Mouse (Mus musculus) left cerebral cortex, adult 11 months (tissue): ENCODE data around the gene Pdgfb.

Source experiments
- DNase-seq: peaks from one replicate; pipeline ENCODE4 v3.0.0; 2022; ENCODE audit warnings: low spot score

The Pdgfb gene

DNA sequence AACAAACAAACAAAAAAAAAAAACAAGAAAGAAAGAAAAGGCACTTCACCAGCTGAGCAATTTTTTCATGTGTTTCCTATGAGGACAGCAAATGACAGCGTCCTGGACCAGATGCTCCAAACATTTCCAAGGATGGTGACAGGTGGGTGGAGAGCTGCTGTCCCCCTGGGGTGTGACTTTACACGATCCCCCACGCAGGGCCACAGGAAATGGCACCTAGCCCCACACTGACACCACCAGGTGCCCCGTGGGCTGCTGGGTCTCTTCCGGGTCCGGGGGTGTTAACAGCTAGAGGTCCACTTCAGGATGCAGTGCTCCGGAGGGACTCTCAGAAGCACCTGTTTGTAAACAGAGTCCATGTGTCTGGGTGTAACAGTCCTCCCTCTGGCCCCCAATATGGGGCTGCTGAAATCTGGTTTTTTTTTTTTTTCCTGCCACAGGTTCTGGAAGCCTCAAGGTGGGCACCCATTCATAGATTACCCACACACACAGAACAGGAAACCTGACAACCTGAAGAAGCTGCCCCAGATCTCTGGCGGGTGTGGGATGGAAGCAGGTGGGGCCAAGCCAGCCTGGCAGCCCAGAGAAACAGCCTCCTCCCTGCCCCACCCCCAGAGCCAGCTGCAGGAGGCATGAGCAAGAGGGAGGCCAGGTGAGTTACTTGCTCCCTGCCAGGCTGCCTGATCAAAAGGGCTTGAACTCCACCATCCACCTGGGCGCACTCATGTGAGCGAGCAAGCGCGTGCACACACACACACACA lies 5.2 kb downstream of the Pdgfb start:
- no peak for DNase-seq

DNA sequence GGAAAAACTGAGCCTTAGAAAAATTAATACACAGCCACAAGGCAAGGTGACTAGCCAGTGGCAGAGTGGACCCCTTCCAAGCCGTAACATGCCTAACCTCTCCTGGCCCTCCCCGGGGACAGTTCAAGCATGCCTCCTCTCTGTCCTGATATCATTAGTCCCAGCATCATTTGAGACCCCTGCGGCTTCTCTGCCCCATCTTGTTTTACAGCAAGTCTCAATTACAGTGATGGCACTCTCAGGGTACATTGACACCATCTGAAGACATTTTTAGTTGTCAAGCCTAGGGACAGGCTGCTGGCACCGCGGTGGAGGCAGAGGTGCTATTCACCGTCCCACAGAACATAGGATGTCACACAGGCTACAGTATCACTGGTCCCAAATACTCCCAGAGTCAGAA lies 6.3 kb downstream of the Pdgfb start:
- DNase-seq = no peak

DNA sequence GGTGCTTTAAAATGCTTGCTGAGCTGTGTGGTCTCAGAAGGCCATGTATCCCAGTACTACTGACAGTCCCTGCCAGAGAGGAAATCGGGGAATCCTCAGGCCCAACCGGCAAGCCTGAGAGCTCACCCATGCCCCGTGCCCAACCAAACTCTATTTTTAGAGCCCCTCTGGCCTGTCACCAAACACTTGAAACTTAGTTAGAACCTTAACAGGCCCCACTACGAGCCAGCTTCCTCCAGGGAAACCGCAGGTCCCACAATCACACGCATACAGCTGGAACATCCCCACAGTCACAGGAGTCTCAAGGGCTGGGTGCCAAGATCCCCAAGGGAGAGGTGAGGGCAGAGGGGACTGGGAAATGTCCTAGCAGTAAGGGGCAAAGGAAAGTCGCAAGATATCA lies 8.6 kb downstream of the Pdgfb start:
- no peak for DNase-seq

DNA sequence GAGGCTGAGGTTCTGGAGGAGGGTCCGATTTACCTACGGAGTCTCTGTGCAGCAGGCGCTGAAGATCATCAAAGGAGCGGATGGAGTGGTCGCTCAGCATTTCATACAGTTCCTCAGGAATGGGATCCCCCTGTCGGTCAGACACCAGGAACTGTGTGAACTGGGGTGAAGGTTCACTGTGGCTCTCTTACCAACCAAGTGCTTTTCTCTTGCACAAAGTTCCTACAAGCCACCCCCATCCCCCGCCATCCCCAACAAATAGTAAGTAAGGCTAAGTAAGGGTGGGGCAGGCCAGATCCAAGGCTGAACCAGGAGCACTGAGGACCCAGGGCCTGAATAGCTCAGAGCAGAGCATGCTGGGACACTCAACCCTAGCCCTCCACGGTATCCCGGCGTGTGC lies 9.3 kb downstream of the Pdgfb start:
- no peak for DNase-seq

DNA sequence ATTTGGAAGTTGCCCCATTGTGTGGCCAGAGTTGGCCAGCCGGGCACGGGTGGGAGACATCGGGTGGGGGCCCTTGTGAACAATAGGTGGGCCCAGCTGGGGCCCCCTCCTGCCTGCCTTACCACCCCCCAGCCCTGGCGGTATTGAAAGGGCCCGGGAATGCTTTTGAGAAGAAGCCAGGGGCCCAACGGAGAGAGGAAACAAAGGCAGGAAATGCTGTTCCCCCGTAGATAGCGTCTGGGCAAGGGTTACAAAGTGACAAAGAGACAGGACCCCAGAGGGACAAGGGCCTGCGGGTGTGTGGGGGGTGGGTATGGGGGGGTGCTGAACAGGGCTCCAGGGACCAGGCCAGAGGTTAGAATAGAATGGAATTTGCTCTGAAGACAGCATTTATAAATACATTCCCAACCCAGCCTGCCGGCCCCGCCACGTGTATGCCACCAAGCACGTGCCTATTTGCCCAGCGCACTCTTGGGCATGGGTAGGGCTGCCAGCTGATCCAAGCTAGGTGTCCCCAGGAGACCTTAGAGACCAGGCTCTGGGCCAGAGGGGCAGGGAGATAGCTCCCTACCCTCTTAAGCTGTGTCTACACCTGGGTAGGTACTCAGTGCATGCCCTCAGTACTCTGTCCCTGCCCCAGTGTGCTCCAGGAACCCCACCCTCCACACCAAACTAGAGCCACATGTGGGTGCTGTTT lies 10.0 kb downstream of the Pdgfb start:
- DNase-seq = no peak

DNA sequence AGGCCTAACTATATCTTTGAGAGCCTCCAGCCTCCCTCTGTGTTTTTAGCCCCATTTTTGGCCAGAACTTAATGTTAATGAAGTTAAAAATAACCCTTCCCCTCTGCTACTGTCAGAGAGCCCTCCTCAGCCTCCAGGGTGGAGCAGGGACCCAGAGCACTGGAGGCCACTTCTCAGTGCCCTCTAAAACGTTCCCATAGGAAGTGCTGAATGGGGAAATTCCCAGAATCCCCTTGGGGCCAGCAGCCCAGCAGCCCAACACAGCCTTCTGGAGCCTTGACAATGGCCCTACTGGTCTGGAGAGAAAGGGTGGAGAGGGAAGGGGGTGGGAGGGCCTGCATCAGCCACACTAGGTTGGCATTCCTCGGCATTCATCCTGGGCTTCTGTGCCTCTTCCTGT lies 11.2 kb downstream of the Pdgfb start:
- DNase-seq = no peak

DNA sequence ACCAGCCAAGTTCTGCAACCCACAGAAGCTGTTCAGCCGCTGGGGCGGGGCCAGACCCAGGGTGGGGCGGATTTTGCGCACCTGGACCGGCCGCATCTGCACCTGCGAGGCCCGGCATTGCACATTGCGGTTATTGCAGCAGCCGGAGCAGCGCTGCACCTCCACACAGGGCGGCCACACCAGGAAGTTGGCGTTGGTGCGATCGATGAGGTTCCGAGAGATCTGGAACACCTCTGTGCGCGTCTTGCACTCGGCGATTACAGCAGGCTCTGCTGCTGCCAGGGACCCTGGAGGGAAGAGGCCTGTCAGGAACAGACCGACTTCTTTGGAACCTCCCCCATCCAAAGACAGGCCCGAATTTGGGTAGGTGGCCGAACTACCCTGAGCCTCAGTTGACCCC lies 13.2 kb downstream of the Pdgfb start:
- no peak for DNase-seq

DNA sequence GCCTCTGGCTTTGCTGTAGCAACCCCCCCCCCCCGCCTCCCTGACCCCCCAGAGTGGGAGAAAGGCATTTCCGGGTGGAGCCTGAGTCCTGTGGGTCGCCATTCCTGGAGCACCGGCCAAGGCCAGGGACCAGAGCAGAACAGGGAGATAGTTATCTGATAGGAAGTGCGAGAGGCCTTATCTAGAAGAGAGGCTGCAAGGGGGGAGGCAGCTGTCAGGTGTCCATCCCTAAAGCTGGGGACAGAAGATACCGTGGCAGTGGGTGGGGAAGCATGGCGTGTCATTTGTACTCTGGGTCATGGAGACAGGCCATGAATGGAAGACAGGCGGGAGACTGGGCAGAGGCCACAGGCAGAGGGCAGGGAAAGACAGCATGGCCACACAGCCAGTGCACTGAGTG lies 14.1 kb downstream of the Pdgfb start:
- DNase-seq = no peak

DNA sequence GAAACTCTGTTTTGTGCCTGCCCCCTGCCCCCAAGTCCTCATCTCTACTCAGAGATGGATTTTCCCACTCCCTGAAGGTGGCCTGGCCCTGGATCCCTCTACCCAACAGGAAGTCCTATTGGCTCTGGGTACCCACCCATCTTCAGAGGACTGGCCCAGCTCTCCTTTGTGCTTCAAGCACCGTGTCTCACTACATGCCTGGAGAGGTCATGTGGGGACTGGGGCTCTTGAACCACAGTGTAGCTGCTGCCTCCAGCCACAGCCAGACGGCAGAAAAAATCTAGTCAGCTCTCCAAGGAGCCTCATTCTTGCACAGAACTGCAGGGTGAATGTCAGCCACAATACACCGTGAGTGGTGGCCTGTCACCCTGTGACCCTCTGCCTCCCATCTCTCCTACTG lies 16.8 kb downstream of the Pdgfb start:
- no peak for DNase-seq

DNA sequence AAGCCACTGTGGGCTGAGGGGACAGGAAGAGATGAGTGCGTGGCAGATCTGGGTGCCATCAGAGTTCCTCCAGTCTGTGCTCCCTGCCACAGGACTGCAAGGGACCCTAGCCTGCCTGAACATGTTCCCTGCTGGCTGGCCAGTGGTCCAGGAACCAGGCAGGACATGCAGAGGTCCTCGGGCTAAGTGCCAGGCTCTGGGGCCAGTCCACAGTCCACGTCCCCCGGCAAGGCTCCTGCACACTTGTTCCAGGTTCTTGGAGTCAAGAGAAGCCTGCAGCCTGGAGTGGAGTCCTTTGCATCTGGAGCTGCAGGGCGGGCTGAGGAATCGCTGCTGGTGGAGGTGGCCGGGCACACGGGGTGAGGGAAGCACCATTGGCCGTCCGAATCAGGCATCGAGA lies 18.0 kb downstream of the Pdgfb start:
- DNase-seq = no peak

DNA sequence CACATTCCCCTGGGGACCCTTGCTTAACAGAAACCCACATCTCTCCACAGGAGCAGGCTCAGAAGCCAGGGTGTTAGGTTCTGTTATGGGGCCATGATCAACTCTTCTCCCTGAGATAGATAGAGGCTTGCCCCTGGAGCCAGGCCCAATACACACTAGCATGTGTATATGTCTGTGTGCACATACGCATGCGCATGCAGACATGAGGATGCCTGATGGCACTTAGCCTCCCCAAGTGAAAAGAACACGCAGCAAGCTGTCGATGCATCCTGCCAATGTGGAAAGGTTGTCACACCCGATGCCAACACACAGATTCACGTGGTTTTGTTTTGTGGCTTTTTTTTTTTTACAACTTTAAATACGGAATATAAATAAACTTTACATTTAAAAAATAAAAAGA lies 19.2 kb downstream of the Pdgfb start:
- DNase-seq = no peak

DNA sequence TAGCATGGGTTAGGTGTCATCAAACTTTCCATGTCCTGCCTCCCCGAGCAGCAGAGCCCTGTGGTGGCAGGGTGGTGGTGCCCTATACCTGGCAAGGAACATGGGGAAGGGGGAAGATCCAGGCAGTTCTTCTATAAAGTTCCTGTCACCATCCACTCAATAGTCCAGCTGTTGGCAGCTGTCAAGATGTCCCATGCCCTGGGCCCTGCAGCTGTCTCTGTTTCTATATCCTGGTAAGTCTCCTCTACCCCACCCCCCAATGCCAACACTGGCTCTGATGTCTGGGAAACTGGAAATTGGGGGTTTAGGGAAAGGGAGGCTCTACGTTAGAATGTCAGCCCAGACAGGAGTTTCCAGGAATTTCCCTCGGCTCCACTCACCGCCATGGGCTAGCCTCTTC lies 20.2 kb downstream of the Pdgfb start:
- no peak for DNase-seq

DNA sequence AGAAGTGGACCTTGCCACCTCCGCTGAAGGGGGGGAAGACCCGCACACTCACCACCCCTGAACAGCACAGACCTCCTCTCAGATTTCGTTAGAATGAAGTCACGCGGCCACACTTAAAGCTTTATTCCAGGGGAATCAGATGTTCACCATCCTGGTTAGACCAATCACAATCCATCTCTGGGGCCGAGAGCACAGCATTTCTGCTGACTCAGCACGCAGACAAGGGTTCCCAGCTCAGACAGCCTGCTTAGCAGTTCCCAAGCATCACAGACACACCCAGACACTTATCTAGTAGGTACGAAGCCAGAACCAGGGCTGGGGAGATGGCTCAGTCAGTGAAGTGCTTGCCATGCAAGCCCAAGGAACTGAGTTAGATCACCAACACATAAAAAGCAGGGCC lies 28.6 kb downstream of the Pdgfb start:
- DNase-seq = no peak

DNA sequence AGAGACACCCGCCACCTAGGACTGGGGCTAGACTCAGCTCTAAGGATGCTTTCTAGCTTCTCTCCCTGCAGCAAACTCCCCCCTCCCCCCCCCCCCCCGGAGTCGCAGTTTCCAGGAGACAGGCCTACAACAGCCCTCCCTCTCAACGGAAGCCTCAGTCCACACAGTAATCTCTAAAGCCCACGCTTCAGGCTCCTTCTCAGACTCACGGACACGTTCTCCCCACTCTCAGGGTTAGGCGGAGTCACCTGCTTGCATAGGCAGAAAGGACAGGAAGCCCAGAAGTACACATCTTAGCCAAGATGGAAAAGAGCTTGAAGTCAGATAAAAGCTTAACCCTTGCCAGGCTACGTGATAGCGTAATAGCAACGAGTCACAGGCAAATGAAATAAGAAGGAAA lies 29.3 kb downstream of the Pdgfb start:
- no peak for DNase-seq

DNA sequence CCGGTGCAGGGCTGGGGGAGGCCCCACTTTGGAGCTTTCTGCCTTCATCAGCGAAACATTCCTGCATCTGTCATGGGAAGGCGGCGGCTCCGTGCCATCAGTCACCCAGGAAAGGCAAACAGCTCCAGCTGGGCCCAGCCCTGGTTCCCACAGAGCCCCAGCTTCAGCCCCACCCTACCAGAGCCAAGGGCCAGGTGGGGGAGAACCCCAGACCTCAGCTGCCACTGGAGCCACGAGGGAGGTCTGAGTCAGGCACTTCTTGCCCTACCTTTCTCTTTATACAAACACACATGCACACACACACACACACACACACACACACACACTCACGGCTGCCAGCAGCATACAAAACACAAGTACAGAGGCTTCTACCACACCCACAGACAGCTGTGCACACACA lies 30.6 kb downstream of the Pdgfb start:
- no peak for DNase-seq

DNA sequence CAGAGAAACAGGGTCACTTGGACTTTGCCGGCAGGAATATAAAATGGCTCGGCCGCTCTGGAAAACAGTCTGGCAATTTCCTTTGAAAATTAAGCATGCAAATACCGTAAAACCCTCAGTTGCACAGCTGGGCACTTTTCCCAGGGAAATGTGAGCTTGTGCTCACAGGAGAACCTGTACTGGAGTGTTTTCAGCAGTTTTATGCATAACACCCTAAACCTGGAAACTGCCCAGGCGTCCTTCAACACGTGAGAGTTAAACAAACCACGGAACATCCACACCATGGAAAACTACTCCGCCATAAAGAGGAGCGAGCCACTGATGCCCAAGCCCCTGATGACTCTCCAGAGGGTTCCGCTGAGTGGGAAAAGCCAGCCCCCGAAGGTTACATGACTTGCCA lies 34.1 kb downstream of the Pdgfb start:
- DNase-seq = no peak

DNA sequence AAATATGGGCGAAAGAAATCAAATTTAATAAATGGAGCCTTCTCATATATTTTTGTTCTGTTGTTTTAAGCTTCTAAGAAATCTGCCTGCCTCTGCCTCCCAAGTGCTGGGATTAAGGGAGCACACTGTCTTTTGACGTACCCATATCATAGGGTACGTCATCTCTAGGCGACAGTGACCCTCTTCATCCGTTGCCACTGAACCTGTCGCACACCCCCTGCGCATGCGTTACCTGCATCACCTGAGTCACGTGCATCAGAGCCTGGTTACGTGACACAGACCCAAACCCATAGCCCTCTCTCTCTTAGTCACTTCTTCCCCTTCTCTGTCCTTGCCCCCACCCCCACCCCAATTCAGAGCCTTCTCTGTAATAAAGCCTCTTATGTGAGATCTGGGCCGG lies 42.6 kb downstream of the Pdgfb start:
- DNase-seq = no peak

DNA sequence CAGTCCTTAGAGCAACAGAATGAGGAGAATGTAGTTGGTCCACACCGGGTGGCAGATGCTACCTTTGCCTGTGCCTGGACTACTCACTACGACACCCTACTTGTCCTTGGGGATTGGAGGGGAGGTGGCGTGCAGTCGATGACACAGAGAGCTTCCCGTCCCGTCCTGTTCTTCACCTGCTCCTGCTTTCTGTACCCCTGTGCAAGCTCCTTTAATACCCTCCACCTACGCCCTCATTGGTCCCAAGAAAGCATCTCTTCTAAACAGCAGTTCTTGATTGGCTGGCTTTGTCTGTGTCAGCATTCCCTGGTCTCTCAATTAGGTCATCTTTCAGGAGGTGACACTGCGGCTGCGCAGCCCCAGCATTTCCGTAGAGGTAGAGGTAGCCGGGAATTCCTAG lies 43.8 kb downstream of the Pdgfb start, which contains the start of gene Cbx7:
Gene Cbx7 (minus strand): TSS at position 180 of the 400 bp plus-strand sequence.
- no peak for DNase-seq

DNA sequence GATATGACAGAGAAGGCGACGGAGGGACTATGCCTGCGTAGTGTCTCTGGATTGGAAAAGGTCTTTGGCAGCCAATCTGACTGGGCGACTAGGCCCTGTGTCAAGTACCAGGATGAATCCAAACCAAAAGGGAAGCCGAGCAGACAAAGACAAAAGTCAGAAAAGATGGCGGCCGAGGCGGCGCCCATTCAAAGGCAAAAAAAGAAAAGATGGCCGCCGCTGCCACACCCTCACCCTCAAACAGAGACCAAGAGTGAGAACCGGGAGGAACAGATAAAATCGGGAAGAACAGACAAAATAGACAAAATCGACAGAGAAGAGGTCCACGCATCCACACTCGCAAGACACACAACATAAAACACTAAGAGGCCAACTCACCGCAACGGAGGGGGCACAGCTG lies 44.3 kb downstream of the Pdgfb start:
- DNase-seq = no peak

DNA sequence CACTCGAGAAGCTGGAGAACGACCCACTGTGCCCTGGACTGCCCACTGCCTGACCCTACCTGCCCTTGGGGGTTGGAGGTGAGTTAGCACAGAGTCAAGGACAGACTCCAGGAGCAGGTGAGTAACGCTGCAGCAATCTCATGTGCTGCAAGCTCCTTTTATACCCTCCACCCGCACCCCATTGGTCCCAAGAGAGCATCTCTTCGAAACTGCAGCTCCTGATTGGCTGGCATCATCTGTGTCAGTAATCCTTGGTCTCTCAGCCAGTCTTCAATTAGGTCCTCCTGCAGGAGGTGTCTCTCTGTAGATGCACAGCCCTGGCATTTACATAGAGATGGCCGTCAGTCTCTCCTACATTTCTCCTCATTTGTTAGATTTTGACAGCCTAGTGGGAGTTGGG lies 47.4 kb downstream of the Pdgfb start:
- DNase-seq = no peak

DNA sequence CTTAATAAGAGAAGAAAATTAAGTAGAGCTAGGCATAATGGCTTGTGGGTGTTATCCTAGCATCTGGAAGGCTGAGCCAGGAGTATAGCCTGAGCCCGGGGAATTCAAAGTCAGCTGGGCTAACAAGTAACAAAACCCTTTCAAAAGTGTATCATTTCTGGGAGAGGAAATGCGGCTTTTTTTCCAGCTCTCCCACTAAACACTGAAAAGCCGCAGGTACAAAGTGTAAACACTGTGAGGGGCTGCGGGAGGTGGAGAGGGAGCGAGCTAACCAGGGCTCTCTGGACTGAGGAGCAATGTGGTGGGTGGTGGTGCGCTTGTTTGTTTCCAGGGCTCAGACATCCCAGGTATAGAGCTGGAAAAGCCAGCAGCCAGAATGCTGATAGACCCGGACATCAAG lies 50.4 kb downstream of the Pdgfb start:
- DNase-seq = no peak

DNA sequence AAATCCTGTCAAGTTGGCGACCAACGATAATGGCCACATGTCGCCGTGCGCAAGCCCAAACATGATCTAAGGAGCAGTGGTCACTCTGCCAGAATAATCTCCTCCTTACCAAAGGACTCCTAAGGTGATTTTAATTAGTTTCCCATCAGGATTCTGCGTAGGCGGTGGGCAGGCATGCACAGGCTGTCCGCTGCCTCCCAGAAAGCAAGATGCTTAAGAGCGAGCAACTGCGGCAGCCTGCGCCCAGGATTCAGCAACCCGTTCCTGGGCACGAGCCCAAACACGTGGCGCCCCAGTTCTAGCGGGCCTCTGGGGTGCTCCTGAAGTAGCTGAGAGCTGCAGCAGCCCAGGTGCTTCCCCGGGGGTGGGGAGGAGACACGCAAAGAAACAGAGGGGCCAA lies 52.1 kb downstream of the Pdgfb start:
- no peak for DNase-seq

DNA sequence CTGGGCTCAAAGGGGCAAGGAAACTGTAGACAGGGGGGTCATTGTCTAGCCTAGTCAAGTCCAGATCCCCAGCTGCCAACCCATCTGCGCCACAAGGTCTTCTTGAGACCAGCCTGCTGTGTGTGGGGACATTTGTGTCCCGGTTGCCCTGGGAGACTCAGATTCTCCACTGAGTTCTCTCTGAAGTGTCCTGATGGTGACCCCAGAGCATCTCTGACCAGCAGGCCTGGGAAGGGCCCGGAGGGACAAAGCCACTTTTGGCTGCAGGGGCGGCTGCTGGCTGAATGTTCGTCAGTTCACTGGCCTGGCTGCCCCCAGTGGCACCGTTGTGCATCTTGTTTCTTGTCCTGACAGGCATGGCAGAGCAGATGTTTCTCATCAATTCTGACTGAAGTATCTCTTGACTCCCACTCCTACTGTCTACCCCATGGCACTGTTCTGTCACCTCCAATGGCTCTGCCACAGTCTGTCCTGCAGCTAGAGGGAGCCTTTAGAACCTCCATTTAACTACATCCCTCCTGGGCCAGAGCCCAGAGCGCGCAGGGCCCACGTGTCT lies 53.3 kb downstream of the Pdgfb start:
- DNase-seq = no peak

DNA sequence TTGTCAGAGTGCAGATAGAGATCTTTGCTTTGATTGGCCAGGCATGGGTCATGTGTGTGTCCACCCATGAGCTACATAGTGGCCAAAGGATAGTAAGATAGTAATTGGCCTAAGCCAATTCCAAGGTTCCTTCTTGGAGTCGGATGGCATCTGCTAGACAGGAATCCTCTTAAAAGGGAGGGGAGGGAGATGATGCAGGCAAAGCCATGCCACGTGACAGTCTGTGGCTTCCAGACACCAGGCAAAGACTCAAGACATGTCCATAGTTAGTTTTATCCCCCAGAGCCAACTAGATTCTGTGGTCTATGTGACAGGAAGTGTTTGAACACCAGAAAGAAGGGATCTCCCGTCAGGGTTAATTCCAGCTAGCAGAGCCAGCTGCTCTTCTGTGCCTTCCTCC lies 56.4 kb downstream of the Pdgfb start:
- no peak for DNase-seq
